Comparison of ENCODE assay signal across 7 mouse cellular contexts in the genomic region with DNA sequence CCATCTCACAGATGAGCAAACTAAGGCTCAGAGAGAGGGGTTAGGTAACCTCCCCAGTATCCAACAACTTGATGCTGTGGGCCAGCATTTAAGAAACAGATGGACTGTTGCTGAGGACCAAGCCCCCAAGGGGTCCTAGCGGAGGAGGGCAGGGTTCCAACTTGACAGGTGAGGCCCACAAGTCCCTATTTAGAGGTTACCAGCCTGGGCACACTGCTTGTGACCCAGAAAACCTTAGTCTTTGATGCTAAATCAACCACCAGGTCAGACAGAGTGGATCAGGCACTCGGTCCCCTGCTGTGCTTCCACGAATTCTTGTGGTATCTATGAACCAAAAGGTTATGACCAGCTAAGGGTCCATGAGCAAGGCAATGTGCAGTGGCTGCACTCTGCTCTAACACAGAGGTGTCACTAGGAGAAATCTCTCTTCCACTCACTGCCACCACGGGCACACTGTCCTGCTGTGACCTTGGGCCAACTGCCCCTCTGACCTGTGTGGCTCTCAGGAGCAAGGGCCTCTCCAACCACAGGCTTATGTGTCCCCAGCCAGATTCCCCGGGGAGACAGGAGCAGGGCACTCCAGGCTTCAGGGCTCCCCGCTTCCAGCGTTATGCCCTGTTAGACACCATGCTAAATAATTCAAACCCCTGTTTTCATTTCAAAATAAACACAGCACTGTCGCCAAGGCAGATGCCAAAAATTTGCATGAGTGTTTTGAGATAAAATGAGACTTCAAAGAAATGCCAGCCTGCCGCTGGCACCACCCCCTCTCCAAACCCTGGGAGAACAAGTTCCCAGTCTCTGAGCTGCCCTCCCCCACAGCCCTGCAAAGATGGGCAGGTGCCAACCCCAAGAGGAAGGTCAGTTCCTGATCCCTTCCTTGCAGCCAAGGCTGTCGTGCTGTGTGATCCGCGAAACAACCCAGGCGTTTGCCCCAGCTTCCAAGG. TPM values are rescaled to one million over a fixed set of nuclear protein-coding genes. Genes with fewer than 3 reads are reported as not detected.
DNase-seq lines count a peak whose midpoint lies in the region; ATAC-seq lines count a peak whose summit lies in the region.

No protein-coding gene starts in this region.

- H3K4me2 ChIP-seq in embryonic facial prominence, embryonic 14.5 days (ENCODE audit: low read depth, low read length): 0 out of 2 replicates have a peak overlapping the region, but pooled peaks have one; percentile 5
- H3K4me2 ChIP-seq in hindbrain, embryonic 12.5 days (replicated peaks): peak overlapping the region; percentile 70

- 62% methylated on average over 13 of the region's 13 CpGs for WGBS in embryonic facial prominence, embryonic 14.5 days
- 48% methylated on average over 13 of the region's 13 CpGs for WGBS in hindbrain, embryonic 12.5 days

- intact Hi-C loops in left cerebral cortex, postnatal 4 days (cut with DNase I): no loop called here

- no peak overlapping the region; the same call in 1 of the 2 replicates for H3K9ac ChIP-seq in embryonic facial prominence, embryonic 14.5 days (ENCODE audit: low read depth, low read length)
- H3K9ac ChIP-seq in hindbrain, embryonic 12.5 days: no peak overlapping the region

- H3K36me3 ChIP-seq in embryonic facial prominence, embryonic 14.5 days (ENCODE audit: control insufficient read depth, insufficient read depth, low read length): no peaks in the 10 kb centered on the region
- H3K36me3 ChIP-seq in hindbrain, embryonic 12.5 days: no peaks in the 10 kb centered on the region

- ATAC-seq in embryonic facial prominence, embryonic 14.5 days (ENCODE audit: low read depth): no peak
- ATAC-seq in hindbrain, embryonic 12.5 days (ENCODE audit: low FRiP score): no peak
- no peak for ATAC-seq in megakaryocyte-erythroid progenitor cell, adult 5-6 weeks (replicated peaks; ENCODE audit: low FRiP score, low TSS enrichment, poor library complexity, severe bottlenecking)

- peak; percentile 57 for DNase-seq in 3134 (ENCODE audit: extremely low read depth, insufficient read length, low spot score)
- DNase-seq in MN1 (ENCODE audit: low spot score): peak; percentile 40
- peak; percentile 33 for DNase-seq in embryonic facial prominence, embryonic 14.5 days (ENCODE audit: low spot score)
- peak; percentile 75 for DNase-seq in left cerebral cortex, postnatal 4 days
- DNase-seq in right cerebral cortex, adult 2 months (ENCODE audit: low spot score in 2 of 2): peak; percentile 67 to 71

- 0 out of 2 replicates have a peak overlapping the region, but pooled peaks have one; percentile 17 for H3K27ac ChIP-seq in embryonic facial prominence, embryonic 14.5 days (replicated peaks; ENCODE audit: low read depth, low read length)
- H3K27ac ChIP-seq in hindbrain, embryonic 12.5 days: peak overlapping the region; percentile 72; the same call in 1 of the 2 replicates

- H3K4me3 ChIP-seq in embryonic facial prominence, embryonic 14.5 days (ENCODE audit: low read depth, low read length): no peak overlapping the region
- H3K4me3 ChIP-seq in hindbrain, embryonic 12.5 days: no peak overlapping the region

- H3K4me1 ChIP-seq in embryonic facial prominence, embryonic 14.5 days (ENCODE audit: control insufficient read depth, insufficient read depth, low read length): peaks cover 57% of the 10 kb centered on the region
- H3K4me1 ChIP-seq in hindbrain, embryonic 12.5 days: peaks cover 78% of the 10 kb centered on the region

- H3K9me3 ChIP-seq in embryonic facial prominence, embryonic 14.5 days (ENCODE audit: control insufficient read depth, low read length): no peaks in the 10 kb centered on the region
- no peaks in the 10 kb centered on the region for H3K9me3 ChIP-seq in hindbrain, embryonic 12.5 days (replicated peaks)

- H3K27me3 ChIP-seq in embryonic facial prominence, embryonic 14.5 days (replicated peaks; ENCODE audit: control insufficient read depth, insufficient read depth, low read length): no peaks in the 10 kb centered on the region
- no peaks in the 10 kb centered on the region for H3K27me3 ChIP-seq in hindbrain, embryonic 12.5 days

RNA-seq across cellular contexts. Expression of gene Ncor2, which starts 4.0 kb away (rescaled TPM):
- polyA plus RNA-seq in embryonic facial prominence, embryonic 14.5 days (2014; fragmentation: Nextera tagmentation; extraction: Ambion mirVana): 34.9 and 37.3 TPM in 2 replicates
- 30.2 and 31.0 TPM in 2 replicates for polyA plus RNA-seq in hindbrain, embryonic 12.5 days (2016; fragmentation: Nextera tagmentation; extraction: Ambion mirVana)
- total RNA-seq in left cerebral cortex, postnatal 4 days (2021): 100 to 1,000 TPM; 110 to 115 TPM
- 48.7 and 54.4 TPM in 2 replicates for total RNA-seq in megakaryocyte-erythroid progenitor cell, adult 5-6 weeks (2014; fragmentation: Nextera tagmentation)
- 4.8 and 6.7 TPM in 2 replicates for total RNA-seq in megakaryocyte-erythroid progenitor cell, adult 5-6 weeks (2017)
